Mouse (Mus musculus): ENCODE measurements around the gene Acsf3.

- TF ChIP-seq POLR2A (IDR thresholded peaks at IDR 0.05; ENCODE audit: insufficient read depth, low read depth, low read length) = no peak
- TF ChIP-seq CTCF (IDR thresholded peaks at IDR 0.05; ENCODE audit: insufficient read depth, low read depth, low read length) = no peak
Measured at GRCm38 (mm10) chr8:122779255-122779654, 4.0 kb downstream of the Acsf3 start.

Data from olfactory bulb, adult 2 months (tissue).